Mouse (Mus musculus): ENCODE measurements around the gene Rnf5.

The Rnf5 gene

DNA sequence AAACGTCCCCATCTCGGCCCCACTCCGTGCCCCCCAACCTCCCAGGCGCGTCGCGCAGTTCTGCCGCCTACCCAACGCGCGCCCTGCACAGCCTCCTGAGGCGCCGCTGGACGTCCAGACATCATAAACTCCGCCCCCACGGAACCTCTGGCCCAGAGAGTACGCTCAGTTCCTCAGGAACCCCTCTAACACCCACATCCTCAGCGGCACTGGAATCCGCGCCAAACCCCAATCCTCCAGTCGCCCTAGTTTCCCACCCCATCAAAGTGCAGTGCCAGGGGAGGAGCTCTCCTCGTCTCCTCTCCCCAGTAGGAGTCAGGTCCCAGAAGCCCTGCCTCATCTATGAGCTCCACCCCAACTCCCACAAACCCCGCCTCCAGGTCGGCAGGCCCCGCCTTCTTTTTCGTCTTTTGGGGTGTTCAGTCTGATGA, 28.8 kb upstream of the Rnf5 start:
- peak; percentile 62 for DNase-seq (ENCODE audit: low spot score)

DNA sequence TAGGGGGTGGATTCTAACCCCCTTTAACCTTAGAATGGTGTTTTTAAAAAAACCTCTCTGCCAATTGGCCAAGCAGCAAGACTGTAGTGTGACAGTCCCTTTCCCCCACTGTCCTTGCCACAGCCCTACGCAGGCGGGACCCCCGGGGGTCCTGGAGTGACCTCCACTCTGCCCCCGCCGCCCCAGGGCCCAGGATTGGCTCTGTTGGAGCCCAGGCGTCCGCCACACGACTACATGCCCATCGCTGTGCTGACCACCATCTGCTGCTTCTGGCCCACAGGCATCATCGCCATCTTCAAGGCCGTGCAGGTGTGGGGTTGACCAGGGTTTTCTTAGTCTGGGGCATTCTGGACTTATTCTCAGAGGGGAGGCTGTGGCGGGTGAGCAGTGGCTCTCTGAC, 28.2 kb upstream of the Rnf5 start:
- no peak for DNase-seq (ENCODE audit: low spot score)

DNA sequence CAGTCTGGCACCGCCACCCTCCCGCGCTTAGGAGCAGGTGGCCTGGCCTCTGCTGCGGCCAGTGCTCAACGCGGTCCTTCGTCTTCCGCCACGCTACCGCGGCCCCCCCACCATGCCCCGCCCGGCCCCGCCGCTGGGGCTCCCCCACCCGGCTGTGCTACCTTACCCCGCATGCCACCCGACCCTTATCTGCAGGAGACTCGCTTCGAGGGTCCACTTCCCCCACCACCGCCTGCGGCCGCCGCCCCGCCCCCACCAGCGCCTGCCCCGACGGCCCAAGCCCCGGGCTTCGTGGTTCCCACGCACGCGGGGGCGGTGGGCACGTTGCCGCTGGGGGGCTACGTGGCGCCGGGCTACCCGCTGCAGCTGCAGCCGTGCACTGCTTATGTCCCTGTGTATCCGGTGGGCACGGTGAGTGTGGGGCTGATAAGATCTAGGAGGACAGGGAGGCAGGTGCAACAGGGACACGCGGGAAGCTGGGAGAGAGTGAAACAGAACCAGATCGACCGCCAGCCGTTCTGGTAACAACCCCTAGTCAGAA, 27.3 kb upstream of the Rnf5 start:
- DNase-seq (ENCODE audit: low spot score), result no peak

DNA sequence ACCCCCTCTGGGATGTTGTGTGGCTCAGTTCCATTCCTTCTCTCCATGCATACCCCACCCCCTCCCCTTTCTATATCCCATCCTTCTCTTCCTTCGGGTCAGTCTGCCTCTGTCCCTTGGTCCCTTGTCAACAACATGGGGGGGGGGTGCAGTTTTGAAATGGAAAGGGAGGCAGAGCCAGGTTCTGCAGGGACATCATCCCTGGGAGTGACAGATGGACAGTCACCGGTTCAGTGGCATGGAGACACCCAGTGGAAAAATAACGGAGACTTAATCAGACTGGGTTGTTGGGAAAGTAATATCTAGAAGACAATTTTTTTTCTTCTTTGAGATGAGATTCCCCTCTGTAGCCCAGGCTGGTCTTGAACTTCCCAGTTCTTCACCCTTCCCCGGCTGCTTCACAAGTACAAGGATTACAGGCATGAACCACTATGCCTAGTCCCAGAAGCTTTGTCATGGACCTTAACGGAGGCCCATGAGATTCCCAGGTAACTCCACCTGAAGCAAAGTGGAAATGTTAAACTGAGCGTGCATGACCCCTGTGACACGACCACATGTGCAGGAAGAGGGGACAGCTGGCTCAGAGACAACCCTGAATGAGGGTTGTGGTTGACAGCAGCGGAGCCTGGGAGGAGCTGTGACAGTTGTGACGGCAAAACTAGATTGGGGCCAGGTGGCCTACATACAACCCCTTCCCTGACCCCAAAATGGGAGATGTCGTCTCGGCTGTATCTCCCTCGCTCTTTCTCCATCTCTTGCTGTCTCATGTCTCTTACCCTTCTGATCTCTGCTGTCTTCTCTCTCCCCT, 26.5 kb upstream of the Rnf5 start:
- DNase-seq (ENCODE audit: low spot score), result no peak

DNA sequence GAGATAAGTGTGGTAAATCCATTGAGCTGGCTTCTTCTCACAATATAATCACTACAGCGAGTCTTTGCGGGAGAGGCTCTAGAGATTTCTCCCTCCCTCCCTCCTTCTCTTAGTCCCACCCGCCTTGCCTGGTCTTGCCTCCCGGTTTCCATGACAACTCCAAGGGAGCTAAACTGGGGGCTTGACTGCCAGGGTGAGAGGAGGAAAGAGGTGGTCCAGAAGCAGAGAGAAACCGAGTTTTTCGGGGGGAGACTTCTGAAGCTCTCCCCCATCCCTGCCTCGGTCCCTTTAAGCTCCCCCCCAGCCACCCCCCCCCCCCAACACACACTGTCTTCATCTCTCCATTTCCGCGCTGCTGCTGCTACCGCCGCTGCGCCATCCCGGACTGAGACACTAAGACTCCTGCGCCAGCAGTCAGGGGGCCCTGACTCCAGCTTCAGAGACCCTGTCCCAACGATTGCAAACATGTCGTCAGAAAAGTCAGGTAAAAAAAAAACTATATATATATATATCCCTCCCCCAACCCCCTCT, 25.8 kb upstream of the Rnf5 start, which contains the start of gene Prrt1:
Gene Prrt1, plus strand, starts transcription at position 313 of the 531 bp plus-strand sequence.
- DNase-seq (ENCODE audit: low spot score), result peak; percentile 71

DNA sequence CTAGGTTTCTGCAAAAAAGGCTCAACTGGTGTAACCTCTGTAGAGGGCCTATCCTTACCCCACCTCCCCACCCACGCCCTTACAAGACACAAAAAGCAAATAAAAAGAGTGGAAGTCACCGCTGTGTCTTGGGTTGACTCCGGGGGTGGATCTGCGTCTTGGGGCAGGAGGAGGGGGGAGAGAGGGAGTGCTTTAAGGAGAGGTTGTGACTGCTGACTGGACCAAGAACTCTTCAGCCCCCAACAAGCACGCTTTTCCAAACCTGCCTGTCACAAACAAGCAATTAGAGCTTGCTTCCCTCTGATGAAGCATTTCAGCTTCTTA, 25.1 kb upstream of the Rnf5 start:
- no peak for DNase-seq (ENCODE audit: low spot score)

DNA sequence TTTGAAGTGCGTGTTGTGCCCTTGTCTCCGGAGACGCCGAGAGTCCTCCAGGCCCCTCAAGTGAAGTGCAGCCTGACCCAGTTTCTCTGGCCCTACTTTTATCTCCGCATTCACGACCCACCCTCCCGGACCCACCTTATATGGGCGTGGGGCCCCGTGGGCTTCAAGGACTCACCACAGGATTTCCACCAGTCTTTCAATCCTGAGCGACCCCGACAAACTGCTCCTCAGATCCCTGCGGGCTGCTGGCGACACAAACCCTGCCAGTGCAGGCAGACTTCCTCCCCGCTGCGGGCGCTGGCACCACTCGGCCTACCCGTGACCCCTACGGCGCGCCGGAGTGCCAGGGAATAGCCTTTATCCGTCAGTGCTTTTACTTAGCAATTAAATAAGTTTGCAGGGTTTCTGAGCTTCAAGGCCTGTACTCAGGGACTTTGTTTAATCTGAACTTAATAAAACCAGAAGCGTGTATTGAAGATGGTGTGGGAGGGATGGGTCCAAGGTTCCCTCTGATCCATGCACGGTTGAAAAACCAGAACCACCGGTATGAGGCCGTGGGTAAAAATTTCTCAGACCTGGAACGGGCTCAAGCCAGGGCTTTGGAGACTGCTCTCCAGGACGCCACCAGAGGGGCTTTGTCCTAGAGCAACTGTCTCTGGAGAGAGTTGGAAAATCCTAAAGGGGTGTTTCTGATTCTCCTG, 24.6 kb upstream of the Rnf5 start, which contains the start of gene Ppt2:
Gene Ppt2, minus strand, starts transcription at position 568 of the 701 bp plus-strand sequence.
- DNase-seq (ENCODE audit: low spot score), result peak; percentile 39

DNA sequence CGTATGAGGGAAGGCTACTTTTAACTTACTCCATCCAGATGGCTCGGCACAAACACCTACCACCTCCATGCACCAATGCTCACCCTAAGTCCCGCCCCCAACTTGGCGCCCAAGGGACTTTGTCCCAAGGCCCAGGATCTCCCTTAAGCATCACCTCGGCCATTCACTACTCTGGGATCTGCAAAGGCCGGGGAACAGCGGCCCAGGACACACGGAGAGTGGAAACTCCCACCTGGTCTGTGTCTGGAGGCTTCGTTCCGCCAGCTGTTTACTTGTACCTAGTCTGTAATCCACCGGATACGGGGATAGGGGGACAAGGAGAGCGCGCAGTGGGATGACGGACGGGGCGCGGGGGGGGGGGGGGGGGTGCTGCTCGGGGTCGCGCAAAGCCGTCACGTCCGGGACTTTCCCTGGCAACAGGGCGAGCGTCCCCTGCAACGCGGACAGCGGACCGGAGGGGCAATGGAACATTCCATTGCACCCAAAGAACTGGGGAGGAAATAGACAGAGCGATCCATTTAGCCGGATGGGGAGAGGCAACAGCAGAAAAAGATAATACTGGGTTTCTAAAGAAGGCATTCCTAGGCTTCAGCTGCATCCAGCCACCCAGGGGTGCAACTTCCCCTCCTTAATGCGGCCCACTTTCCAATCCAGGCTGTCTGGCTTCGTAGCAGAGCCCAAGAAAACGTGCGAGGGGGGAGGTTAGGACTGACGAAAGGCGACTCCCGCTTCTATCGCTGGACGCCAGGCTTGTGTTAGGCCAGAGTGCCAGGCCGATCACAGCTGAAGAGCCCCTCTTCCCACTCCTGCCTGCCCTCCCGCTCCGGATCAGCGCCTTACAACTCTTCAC, 23.8 kb upstream of the Rnf5 start:
- peak; percentile 95 for DNase-seq (ENCODE audit: low spot score)

DNA sequence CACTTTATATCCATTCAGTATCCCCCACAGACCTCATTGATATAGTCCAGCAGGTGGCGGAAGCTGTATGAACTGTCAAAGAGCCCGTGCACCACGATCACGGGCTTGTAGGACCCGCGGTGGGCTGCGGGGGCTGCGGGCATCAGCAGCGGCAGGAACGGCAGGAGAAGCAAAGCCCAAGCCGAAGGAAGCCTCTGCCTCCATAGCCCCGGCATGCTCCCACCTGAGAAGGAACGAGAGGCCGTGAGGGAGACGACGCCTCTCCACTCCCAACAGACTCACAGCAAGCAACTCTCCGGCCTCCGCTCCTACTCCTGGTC, 23.2 kb upstream of the Rnf5 start:
- DNase-seq (ENCODE audit: low spot score), result peak; percentile 73

DNA sequence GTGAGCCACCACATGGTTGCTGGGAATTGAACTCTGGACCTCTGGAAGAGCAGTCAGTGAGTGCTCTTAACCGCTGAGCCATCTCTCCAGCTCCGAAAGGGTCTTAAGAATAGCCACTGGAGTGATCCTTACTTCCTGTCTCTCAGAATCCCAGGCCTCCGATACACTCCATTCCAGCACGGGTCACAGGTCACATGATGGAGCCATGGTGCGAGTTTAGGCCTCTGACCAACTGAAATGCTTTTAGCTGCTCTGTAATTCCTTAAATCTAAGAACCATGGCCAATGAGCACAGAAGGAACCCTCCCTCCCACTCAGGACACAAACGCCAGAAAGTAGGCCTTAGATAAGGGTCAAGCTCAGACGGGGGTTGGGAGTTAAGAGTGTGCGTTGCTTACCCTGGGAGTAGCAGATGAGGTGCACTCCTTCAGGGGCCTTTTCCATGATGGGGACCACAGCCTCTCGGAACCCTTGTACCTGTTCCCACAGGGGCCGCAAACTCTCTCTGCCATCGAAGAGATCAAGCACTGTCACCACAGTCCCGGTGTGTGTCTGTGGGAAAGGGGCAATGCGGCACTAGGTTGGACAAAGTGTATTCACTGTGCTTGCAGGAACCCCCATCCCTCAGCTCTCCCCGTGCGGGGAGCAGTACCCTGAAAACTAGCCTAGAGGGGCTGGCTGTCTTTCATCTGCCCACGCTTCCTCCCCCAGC, 22.7 kb upstream of the Rnf5 start:
- DNase-seq (ENCODE audit: low spot score), result no peak

DNA sequence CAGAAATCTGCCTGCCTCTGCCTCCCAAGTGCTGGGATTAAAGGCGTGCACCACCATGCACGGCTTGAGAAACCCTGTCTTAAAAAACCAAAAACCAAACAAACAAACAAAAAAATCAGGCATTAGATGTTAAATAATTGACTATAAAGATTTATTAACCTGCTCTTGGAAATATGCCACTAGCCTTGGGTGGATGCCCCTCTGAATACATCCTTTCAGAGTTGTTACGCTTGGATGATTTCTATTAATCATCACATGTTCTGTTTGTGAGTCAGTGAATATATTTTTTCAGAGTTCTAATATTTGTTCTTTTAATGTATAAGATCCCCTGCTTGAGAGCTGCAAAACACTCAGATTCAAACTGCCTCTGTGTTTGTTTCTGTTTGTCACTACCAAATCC, 21.5 kb upstream of the Rnf5 start:
- DNase-seq (ENCODE audit: low spot score), result no peak

DNA sequence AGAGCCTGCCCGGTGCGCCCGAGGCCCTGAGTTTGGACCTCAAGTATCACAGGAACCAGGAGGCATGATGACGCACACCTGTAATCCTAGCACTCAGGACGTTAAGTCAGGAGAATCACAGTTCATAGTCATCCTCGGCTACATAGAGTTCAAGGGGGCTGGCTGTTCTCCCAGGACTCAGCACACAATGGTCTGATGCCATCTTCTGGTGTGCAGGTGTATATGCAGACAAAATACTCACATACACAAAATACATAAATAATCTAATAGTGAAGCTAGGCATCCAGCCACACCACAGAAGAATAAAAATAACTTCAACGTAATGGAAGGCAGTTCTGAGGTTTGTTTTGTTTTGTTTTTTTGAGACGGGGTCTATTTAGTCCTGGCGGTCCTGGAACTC, 19.7 kb upstream of the Rnf5 start:
- no peak for DNase-seq (ENCODE audit: low spot score)

DNA sequence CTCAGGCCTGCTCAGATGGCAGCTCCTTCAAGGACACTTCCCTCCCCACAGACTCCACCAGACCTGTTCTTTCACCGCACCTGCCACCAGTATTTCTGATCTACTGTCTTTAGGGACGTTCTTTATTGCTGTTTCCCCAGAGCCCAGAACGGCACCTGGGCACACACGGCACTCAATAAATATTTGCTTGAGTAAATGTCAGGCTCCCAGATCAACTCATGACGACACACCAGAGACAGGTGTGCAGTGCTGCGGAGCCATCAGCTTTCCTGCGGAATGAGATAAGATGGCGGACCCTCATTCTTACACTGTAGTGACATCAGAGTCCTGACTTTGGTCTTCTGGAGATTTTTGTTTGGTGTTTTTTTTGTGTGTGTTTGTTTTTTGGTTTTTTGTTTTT, 17.5 kb upstream of the Rnf5 start:
- no peak for DNase-seq (ENCODE audit: low spot score)

DNA sequence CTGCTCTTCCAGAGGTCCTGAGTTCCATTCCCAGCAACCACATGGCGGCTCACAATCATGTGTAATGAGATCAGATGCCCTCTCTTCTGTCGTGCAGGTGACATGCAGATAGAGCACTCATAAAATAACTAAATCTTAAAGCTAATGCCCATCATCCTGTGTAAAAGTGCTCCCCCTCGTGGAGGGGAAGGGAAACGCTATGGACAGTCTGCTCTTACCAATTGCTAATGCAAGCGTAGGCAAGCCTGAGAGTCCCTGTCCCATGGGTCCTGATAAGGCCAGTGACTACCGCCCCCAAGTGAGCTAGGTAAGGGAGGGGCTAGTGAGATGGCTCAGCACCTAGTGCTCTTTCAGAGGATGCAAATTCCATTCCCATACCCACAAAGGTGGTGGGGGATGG, 15.5 kb upstream of the Rnf5 start:
- peak; percentile 83 for DNase-seq (ENCODE audit: low spot score)

DNA sequence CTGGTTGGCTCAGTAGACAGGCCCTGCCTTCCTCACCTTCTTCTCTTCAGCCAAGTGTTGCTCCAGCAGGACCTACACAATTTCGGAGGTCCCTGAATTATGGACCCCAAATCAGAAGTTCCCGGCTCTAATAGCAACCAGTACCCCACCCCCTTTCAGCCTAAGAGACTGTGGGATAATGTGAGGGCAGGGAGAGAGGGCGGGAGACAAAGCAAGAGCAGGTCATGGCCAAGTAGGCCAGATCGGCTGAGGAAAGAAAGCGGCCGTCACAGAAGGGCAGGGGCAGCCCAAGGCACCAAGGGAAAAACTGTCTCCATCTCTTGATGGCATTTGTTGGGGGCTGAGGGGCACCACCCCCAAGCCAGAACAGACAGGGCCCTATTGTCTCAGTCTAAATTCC, 12.4 kb upstream of the Rnf5 start, which contains the start of gene Egfl8:
Gene Egfl8, minus strand, starts transcription at position 101 of the 400 bp plus-strand sequence.
- no peak for DNase-seq (ENCODE audit: low spot score)

DNA sequence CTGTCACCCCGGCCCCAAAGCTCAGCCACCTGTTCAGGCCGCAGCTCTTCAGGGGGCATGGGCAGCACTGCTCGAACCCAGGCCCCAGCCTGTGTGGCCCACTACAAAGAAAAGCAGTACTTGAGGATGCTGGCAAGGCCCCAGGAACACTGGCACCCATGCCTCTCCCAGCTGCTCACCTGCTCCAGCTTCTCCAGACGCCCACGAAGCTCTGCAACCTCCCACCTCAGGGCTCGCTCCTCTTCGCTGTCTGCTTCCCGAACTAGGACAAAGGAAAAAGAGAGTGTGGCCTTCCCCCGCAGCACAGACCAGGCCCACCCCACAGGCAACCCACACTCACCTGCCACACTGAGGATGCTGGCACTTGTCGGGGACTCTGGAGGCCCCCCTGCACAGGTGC, 10.3 kb upstream of the Rnf5 start:
- DNase-seq (ENCODE audit: low spot score), result no peak

DNA sequence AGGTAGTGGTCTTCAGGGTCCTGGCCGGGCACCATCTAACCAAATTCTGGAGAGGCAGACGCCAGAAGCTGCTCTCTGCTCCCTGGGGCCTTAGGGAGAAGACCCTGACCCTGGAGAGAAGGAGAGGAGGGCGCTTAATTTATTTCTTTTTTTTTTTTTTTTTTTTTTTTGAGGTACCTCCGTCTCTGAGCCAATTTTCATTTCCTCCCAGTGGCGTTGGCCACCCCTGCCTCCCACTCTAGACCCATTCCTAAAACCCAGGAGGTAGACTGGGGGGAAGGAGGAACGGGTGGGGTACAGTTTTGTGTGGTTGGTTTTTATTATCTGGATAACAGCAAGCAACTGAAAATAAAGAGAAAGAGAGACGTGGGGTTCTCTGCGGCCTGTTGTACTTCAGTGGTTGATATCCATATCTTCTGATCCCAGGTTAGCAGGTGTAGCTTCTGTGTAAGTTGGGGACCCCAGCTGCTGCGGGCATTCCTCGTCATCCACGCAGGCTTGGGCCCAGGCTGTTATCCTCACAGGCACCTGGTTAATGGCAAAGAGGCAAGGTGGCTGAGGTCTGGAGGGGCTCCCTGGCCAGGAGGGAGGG, 9.7 kb upstream of the Rnf5 start:
- DNase-seq (ENCODE audit: low spot score), result no peak

DNA sequence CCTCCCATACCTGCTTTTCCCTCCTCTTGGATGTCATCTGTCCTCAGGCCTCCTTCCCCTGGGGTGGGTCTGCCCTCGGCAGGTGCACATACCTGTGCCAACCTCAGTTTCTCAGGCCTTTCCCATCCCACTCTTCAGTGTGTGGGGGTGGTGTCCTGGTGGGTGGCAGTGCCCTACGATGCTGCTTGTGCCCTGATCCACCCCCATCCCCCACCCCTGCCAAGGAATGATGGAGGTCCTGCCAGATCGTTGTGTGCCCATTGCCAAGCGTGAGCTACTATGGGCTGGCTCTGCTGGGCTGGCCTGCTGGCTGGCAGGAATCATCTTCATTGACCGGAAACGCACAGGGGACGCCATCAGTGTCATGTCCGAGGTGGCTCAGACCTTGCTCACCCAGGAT, 7.6 kb upstream of the Rnf5 start:
- DNase-seq (ENCODE audit: low spot score), result no peak

DNA sequence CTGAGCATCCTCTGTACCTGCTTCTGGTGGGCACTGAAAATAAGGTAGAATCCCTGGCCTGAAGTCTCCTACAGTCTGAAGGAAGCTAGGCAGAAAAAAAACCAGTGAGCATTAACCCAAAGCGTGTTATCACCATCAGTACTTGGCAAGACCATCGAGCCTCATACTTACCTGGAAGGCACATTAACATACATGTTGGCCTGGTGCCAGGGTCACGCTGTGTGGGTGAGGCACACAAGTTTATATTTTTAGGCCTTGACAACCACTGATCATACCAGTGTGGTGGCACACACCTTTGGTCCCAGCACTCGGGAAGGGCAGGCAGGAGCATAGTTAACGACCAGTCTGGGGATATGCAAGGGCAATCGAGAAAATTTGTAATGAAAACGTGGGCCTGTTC, 4.5 kb upstream of the Rnf5 start:
- DNase-seq (ENCODE audit: low spot score), result no peak

DNA sequence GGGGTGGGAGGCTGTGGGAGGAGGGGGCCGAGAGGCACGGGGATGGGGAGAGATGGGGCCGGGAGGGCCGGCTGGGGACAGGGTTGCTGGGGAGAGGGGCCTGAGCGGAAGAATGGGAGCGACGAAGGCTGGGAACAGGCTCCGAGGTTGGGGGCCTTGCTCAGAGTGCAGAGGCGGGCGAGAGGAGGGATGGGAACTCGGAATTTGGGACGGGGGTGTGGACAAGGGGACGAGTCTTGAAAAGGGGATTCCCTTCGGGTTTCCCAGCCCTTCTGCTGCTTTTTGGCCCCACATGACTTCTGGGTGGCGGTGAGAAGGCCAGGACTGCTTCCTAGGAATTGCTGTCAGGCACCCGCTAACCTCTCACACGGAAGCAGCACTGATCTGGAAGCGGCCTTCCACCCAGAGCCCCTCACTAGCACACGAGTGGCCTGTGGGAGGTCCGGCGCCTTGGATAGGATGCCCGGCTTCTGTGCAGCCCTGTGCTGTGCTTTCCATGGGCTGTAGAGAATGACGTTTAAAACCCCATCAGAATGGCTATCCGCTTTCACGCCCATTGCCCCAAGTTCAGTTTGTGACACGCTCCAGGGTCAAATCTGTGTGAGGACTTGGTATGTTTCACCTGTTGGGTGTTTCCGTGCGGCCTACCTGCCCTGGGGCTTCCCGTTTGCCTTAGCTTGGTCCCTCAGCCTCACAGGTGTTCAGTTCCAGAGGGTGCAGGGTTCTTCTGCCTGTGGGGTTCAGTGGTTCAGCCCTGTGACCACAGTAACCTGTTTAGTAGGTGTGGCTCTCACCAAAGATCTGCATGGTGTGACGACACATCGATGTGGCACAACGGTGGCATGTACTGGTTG, 2.9 kb upstream of the Rnf5 start:
- DNase-seq (ENCODE audit: low spot score), result no peak

Data from embryo, embryonic 10 days (tissue).